Mouse (Mus musculus): ENCODE data around the gene Tmem63a. TPM values are rescaled to one million over a fixed set of nuclear protein-coding genes. Genes with fewer than 3 reads are reported as not detected.
"Not testable (repeated sequence)": the region's sequence is repeated elsewhere in the genome, so short reads cannot be mapped to it uniquely, and the experiment has no call there.

Gene Tmem63a
- polyA plus RNA-seq, 1 experiment from 2014 or later = 1.4 TPM

- no peak for ATAC-seq (replicated peaks)
- Histone ChIP-seq H3K27ac (no peak within 1 kb of the TSS), H3K4me3 (no peak within 1 kb of the TSS), H3K27me3 (replicated peaks) (peaks cover 42% of the 10 kb centered on the region), H3K9ac (no peak within 1 kb of the TSS), H3K4me2 (no peak within 1 kb of the TSS), H3K9me3 (no peaks in the 10 kb centered on the region), H3K36me3 (replicated peaks) (no peaks in the 10 kb centered on the region), H3K4me1 (0 out of 2 replicates have a peak, but pooled peaks cover 2% of the 10 kb centered on the region)
- WGBS = 14% methylated on average over 21 of the region's 21 CpGs
Measured at GRCm38 (mm10) chr1:180934467-180935419, 7.4 kb upstream of the Tmem63a start, which contains the start of gene Lefty1. Gene Lefty1 (plus strand): TSS chr1:180935022.

DNA sequence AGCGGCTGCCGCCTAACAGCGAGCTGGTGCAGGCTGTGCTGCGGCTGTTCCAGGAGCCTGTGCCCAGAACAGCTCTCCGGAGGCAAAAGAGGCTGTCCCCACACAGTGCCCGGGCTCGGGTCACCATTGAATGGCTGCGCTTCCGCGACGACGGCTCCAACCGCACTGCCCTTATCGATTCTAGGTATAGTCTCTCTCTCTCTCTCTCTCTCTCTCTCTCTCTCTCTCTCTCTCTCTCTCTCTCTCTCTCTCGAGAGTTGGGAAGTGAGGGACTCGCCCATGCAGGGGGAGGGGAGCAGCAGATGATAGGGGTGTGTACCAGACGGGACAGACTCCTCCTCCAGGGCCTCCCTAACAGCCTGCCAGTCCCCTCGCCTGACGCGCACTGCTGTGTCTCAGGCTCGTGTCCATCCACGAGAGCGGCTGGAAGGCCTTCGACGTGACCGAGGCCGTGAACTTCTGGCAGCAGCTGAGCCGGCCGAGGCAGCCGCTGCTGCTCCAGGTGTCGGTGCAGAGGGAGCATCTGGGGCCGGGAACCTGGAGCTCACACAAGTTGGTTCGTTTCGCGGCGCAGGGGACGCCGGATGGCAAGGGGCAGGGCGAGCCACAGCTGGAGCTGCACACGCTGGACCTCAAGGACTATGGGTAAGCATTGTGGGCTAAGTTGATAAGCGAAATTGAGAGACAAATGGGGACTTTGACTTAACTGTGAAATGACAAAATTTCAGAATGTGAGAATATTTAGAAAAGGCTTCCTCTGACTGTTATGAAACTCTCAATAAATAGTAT lies 5.3 kb upstream of the Tmem63a start:
- not testable (repeated sequence) for H3K4me1 ChIP-seq; ATAC-seq (replicated peaks); H3K36me3 ChIP-seq (replicated peaks); H3K27ac ChIP-seq; H3K9me3 ChIP-seq; H3K9ac ChIP-seq
- H3K27me3 ChIP-seq (replicated peaks) = peaks cover 59% of the 10 kb centered on the region
- WGBS = 2% methylated on average over 39 of the region's 41 CpGs
- H3K4me2 ChIP-seq = peak overlapping the region; percentile 38
- H3K4me3 ChIP-seq = peak overlapping the region; percentile 15; the same call in 1 of the 2 replicates

GRCm38 (mm10) chr1:180937631-180938030 lies 4.5 kb upstream of the Tmem63a start:
- ATAC-seq (replicated peaks); H3K4me3 ChIP-seq; H3K36me3 ChIP-seq (replicated peaks); H3K4me2 ChIP-seq; H3K27ac ChIP-seq; H3K9me3 ChIP-seq; H3K9ac ChIP-seq: not testable (repeated sequence)
- H3K4me1 ChIP-seq = peaks cover 13% of the 10 kb centered on the region
- peaks cover 67% of the 10 kb centered on the region for H3K27me3 ChIP-seq (replicated peaks)
- 19% methylated on average over 13 of the region's 13 CpGs for WGBS

DNA sequence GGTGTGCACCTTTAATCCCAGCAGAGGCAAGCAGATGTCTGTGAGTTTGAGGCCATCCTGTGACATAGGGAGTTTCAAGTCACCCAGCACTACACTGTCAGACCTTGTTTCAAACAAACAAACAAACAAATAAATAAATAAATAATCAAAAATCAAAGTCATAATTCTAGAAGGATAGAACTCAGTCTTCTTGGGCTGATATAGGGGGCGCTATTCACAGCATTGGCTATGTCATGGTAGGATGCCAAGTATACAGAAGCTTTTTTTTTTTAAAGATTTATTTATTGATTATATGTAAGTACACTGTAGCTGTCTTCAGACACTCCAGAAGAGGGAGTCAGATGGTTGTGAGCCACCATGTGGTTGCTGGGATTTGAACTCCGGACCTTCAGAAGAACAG lies 3.4 kb upstream of the Tmem63a start:
- H3K27ac ChIP-seq; H3K4me3 ChIP-seq; H3K4me2 ChIP-seq; ATAC-seq (replicated peaks); H3K9ac ChIP-seq; H3K36me3 ChIP-seq (replicated peaks); H3K9me3 ChIP-seq: not testable (repeated sequence)
- peaks cover 15% of the 10 kb centered on the region for H3K4me1 ChIP-seq
- peaks cover 73% of the 10 kb centered on the region for H3K27me3 ChIP-seq (replicated peaks)
- WGBS = 87% methylated on average over 2 of the region's 2 CpGs

DNA sequence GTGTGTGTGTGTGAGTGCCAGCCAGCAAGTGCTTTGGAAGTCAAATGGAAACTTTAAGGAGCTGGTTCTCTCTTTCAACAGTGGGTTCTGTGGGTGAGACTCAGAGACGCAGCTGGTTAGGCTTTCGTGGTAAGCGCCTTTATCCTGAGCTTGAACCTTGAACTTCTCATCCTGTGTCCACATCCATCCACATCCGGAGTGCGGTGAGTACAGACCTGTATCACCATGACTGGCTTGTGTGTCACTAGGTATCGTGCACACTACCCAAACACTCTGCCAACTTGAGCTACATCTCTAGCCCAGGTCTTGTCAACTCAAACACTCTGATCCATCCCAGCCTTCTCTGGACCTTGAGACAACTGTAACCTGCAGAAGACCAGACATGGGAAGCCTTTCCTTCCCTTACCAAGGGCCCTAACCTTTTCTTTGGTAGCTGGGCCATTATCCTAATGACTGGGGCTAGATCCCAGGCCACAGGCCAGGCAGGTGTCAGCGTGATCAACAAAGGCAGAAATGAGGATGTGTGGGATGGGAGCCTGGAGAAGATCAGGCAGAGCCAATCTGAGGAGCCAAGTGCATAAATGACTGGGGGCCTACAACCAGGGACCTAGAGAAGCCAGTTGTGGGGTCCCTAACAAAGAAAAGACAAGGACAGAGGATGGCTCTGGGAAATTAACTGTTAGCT lies 1.2 kb upstream of the Tmem63a start:
- Histone ChIP-seq H3K4me1 (peaks cover 13% of the 10 kb centered on the region), H3K4me2 (no peak overlapping the region), H3K9me3 (no peaks in the 10 kb centered on the region), H3K27ac (no peak overlapping the region), H3K27me3 (replicated peaks) (peaks cover 58% of the 10 kb centered on the region), H3K9ac (no peak overlapping the region), H3K36me3 (replicated peaks) (no peaks in the 10 kb centered on the region), H3K4me3 (no peak overlapping the region)
- no peak for ATAC-seq (replicated peaks)
- 86% methylated on average over 7 of the region's 7 CpGs for WGBS

GRCm38 (mm10) chr1:180941726-180942125 lies 418 bp upstream of the Tmem63a start:
- H3K4me3 ChIP-seq = peak overlapping the region; percentile 56
- H3K27me3 ChIP-seq (replicated peaks) = peaks cover 52% of the 10 kb centered on the region
- no peak for ATAC-seq (replicated peaks)
- peaks cover 13% of the 10 kb centered on the region for H3K4me1 ChIP-seq
- peak overlapping the region; percentile 30; the same call in 1 of the 2 replicates for H3K9ac ChIP-seq
- H3K27ac ChIP-seq = no peak overlapping the region
- no peaks in the 10 kb centered on the region for H3K9me3 ChIP-seq
- 3% methylated on average over 18 of the region's 18 CpGs for WGBS
- peak overlapping the region; percentile 97 for H3K4me2 ChIP-seq
- no peaks in the 10 kb centered on the region for H3K36me3 ChIP-seq (replicated peaks)

GRCm38 (mm10) chr1:180943032-180943644 lies 994 bp downstream of the Tmem63a start:
- 45% methylated on average over 11 of the region's 11 CpGs for WGBS
- no peak for ATAC-seq (replicated peaks)

DNA sequence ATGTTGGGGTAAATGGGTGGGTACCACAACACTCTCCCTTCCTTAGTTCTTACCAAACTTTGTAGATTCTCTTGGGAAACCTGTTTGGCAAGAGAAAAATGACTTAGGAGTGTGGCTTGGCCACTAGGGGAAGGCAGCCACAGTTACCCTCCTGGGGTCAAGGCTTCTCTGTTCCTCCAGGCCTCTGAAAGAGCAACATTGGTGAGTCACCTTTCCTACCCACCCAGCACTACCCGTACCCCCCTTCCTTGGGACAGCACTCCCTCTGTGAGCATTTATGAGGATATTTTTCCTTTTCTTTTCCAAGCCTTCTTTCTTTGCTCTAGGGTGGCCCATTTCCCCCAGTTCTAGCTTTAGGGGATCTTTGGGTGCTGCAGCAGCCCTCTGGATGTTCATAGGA lies 1.8 kb downstream of the Tmem63a start:
- H3K4me1 ChIP-seq = peaks cover 13% of the 10 kb centered on the region
- no peaks in the 10 kb centered on the region for H3K9me3 ChIP-seq
- H3K36me3 ChIP-seq (replicated peaks) = no peaks in the 10 kb centered on the region
- ATAC-seq (replicated peaks) = no peak
- no peak overlapping the region for H3K4me3 ChIP-seq
- peaks cover 38% of the 10 kb centered on the region for H3K27me3 ChIP-seq (replicated peaks)
- no peak overlapping the region for H3K4me2 ChIP-seq
- no peak overlapping the region for H3K9ac ChIP-seq
- 75% methylated on average over 1 of the region's 1 CpGs for WGBS
- no peak overlapping the region for H3K27ac ChIP-seq

More at GRCm38 (mm10) chr1:180943032-180943644, 994 bp downstream of the Tmem63a start:
- H3K9ac ChIP-seq = no peak overlapping the region
- peaks cover 39% of the 10 kb centered on the region for H3K27me3 ChIP-seq (replicated peaks)
- no peak overlapping the region for H3K27ac ChIP-seq
- H3K4me1 ChIP-seq = peaks cover 13% of the 10 kb centered on the region
- H3K4me2 ChIP-seq = peak overlapping the region; percentile 97
- H3K4me3 ChIP-seq = peak overlapping the region; percentile 56
- no peaks in the 10 kb centered on the region for H3K36me3 ChIP-seq (replicated peaks)
- H3K9me3 ChIP-seq = no peaks in the 10 kb centered on the region

GRCm38 (mm10) chr1:180944553-180944952 lies 2.4 kb downstream of the Tmem63a start:
- Histone ChIP-seq H3K27ac (no peak overlapping the region), H3K9me3 (no peaks in the 10 kb centered on the region), H3K36me3 (replicated peaks) (no peaks in the 10 kb centered on the region), H3K4me2 (no peak overlapping the region), H3K27me3 (replicated peaks) (peaks cover 38% of the 10 kb centered on the region), H3K9ac (no peak overlapping the region), H3K4me3 (no peak overlapping the region), H3K4me1 (peaks cover 13% of the 10 kb centered on the region)
- ATAC-seq (replicated peaks) = no peak
- WGBS = 84% methylated on average over 4 of the region's 4 CpGs

DNA sequence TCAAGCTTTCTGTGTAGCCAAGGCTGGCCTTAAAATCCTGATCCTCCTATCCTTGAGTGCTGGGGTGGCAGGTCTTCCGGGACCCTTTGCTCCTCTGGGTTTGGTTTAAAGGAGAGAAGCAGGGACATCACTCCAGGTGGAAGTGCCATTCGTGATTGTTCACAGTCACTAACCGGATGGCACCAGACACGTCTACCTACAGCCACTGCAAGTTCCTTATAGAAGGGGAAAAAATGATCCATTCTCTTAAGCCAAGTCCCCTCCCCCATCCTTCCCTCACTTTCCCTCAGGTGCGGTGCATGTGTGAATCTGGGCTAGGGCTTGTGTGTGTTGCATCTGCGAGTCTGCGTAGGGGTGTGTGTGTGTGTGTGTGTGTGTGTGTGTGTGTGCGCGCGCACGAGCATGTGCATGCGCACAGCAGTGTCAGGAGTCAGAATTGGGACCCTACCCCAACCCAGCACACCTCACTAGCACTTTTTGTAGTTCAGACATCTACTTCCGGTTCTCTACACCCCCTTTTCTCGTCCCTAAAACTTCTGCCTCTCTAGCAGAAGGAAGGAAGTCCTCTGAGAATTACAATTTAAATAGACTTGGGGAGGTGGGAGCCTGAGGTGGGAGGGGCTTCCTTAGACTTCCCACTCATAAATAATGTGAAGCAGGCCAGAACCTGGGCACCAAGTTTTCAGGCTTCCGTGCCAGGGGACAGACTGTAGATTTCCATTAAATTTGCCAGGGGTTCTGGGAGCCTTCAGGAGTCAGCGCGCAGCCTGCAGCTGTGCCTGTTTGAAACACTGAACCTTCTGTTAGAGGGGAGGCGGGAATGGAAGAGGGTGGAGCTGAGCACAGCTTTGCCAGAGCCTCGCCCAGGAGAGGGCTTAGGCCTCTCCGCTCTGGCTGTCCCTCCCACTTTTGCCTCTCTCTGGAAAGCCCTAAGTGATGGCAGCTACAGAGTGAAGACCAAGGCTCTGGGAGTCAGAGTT lies 3.1 kb downstream of the Tmem63a start:
- H3K27me3 ChIP-seq (replicated peaks) = peaks cover 35% of the 10 kb centered on the region
- H3K9me3 ChIP-seq = no peaks in the 10 kb centered on the region
- no peak overlapping the region for H3K4me3 ChIP-seq
- no peak overlapping the region for H3K27ac ChIP-seq
- H3K4me1 ChIP-seq = peaks cover 13% of the 10 kb centered on the region
- no peak overlapping the region for H3K4me2 ChIP-seq
- WGBS = 28% methylated on average over 20 of the region's 20 CpGs
- H3K36me3 ChIP-seq (replicated peaks) = no peaks in the 10 kb centered on the region
- H3K9ac ChIP-seq = no peak overlapping the region
- no peak for ATAC-seq (replicated peaks)

- peaks cover 13% of the 10 kb centered on the region for H3K4me1 ChIP-seq
- ATAC-seq (replicated peaks) = no peak
- peaks cover 24% of the 10 kb centered on the region for H3K27me3 ChIP-seq (replicated peaks)
- no peak overlapping the region for H3K9ac ChIP-seq
- no peaks in the 10 kb centered on the region for H3K36me3 ChIP-seq (replicated peaks)
- no peak overlapping the region for H3K27ac ChIP-seq
- WGBS = 88% methylated on average over 6 of the region's 6 CpGs
- H3K4me2 ChIP-seq = no peak overlapping the region
- H3K9me3 ChIP-seq = no peaks in the 10 kb centered on the region
- H3K4me3 ChIP-seq = no peak overlapping the region
Measured at GRCm38 (mm10) chr1:180946448-180946847, 4.3 kb downstream of the Tmem63a start.

Data from midbrain, embryonic 15.5 days (tissue).